Mouse (Mus musculus): Measurements from ENCODE around the gene Zdhhc9. TPM values are rescaled to one million over a fixed set of nuclear protein-coding genes. Genes with fewer than 3 reads are reported as not detected.

Gene Zdhhc9
- polyA plus RNA-seq, 1 experiment from 2014 or later: 2.9 TPM

- Histone ChIP-seq H3K9me3 (no peaks in the 10 kb centered on the region), H3K27me3 (ENCODE audit: insufficient read depth, poor library complexity, severe bottlenecking) (peaks cover 20% of the 10 kb centered on the region), H3K27ac (no peak overlapping the region), H3K36me3 (no peaks in the 10 kb centered on the region), H3K4me1 (peaks cover 5% of the 10 kb centered on the region; the same call in 1 of the 2 replicates), H3K4me3 (no peak overlapping the region)
- DNase-seq (ENCODE audit: low spot score): peak; percentile 31
- WGBS: 42% methylated on average over 7 of the region's 7 CpGs
These were observed 70.0 kb downstream of the Zdhhc9 start for GRCm38 (mm10) chrX:48138539-48139275.

GRCm38 (mm10) chrX:48138011-48138410, 70.7 kb downstream of the Zdhhc9 start:
- no peak overlapping the region for H3K27ac ChIP-seq
- 57% methylated on average over 6 of the region's 6 CpGs for WGBS
- peaks cover 5% of the 10 kb centered on the region; the same call in 1 of the 2 replicates for H3K4me1 ChIP-seq

DNA sequence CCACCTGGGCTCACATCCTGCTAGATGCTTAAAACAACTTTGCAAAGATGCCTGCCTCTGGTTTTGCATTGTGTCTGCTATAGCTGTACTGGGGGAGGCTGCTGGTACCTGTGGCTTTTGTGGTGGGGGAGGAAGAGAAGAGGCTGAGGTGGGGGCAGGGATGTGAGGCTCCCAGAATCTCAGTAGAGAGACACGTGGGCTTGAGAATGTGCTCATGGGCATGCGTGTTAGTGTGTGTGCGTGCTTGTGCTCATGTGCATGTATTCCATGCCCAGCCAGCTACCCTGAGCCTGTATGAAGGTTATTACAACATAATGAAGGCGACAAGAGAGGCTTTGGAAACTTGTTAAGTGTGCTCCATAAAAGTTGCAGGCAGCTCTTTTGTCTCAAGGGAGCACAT, 71.7 kb downstream of the Zdhhc9 start:
- DNase-seq (ENCODE audit: low spot score): no peak
- no peaks in the 10 kb centered on the region for H3K36me3 ChIP-seq
- peaks cover 20% of the 10 kb centered on the region for H3K27me3 ChIP-seq (ENCODE audit: insufficient read depth, poor library complexity, severe bottlenecking)
- peaks cover 5% of the 10 kb centered on the region; the same call in 1 of the 2 replicates for H3K4me1 ChIP-seq
- 81% methylated on average over 4 of the region's 4 CpGs for WGBS
- no peak overlapping the region for H3K4me3 ChIP-seq
- H3K9me3 ChIP-seq: no peaks in the 10 kb centered on the region
- no peak overlapping the region for H3K27ac ChIP-seq

More at GRCm38 (mm10) chrX:48138011-48138410, 70.7 kb downstream of the Zdhhc9 start:
- no peak overlapping the region for H3K4me3 ChIP-seq
- no peaks in the 10 kb centered on the region for H3K9me3 ChIP-seq
- H3K36me3 ChIP-seq: no peaks in the 10 kb centered on the region
- H3K27me3 ChIP-seq (ENCODE audit: insufficient read depth, poor library complexity, severe bottlenecking): peaks cover 20% of the 10 kb centered on the region
- no peak for DNase-seq (ENCODE audit: low spot score)

DNA sequence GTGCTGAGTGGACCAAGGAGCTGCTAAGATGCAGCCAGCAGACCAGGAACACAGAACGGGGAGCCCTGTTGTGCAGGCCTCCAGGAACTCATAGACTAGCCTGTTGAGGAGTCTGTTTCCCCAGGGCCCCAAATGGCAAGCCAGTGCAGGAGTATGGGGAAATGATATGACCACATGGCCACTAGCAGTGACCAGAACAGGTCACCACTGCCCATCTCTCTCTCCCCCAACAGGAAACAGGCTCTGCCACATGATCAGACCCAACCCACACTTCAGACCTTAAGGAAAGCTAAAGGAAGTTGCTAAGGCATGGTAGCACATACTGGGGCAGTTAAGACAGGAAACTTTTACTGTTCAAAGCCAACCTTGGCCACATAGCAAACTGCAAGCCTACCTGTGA, 79.5 kb downstream of the Zdhhc9 start:
- H3K27me3 ChIP-seq (ENCODE audit: insufficient read depth, poor library complexity, severe bottlenecking): peaks cover 7% of the 10 kb centered on the region; the same call in 1 of the 2 replicates
- H3K27ac ChIP-seq: no peak overlapping the region
- WGBS: 53% methylated on average over 1 of the region's 1 CpGs
- H3K36me3 ChIP-seq: no peaks in the 10 kb centered on the region
- H3K4me3 ChIP-seq: no peak overlapping the region
- no peaks in the 10 kb centered on the region for H3K9me3 ChIP-seq
- no peaks in the 10 kb centered on the region for H3K4me1 ChIP-seq
- no peak for DNase-seq (ENCODE audit: low spot score)

DNA sequence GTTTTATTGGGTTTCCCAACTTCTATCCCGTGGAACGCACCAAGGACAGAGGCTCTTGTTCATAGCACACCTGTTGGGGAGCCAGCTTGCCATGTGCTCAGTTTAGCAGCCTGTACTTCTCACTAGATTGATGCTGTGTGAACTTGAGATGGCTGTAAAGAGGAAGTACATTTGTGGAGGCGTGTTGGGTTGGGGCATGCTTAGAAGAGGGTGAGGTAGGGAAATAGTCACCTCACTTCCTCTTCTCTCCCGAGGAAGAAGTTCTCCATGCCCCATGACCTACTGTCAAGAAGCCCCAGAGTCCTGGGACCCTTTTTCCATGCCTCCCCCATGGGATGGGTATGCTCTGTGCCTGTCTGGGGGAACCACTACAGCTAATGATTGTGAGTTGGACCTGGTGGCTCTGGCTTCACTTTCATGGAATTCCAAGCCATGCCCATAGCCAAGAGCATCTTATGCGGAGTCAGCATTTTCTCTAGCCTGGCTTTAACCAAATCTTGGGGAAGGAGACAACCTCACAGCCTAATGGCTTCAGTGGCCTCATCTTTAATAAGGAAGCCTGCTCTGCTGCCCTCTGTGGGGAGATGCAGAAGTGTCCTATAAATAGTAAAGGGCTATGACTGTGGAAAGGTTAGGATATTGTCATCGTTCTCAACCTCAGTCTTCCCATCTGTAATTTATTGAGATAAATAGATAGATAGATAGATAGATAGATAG, 81.0 kb downstream of the Zdhhc9 start:
- Histone ChIP-seq H3K27ac (no peak overlapping the region), H3K9me3 (no peaks in the 10 kb centered on the region), H3K4me1 (no peaks in the 10 kb centered on the region), H3K27me3 (ENCODE audit: insufficient read depth, poor library complexity, severe bottlenecking) (peaks cover 18% of the 10 kb centered on the region; the same call in 1 of the 2 replicates), H3K4me3 (no peak overlapping the region), H3K36me3 (no peaks in the 10 kb centered on the region)
- WGBS: 77% methylated on average over 6 of the region's 6 CpGs
- DNase-seq (ENCODE audit: low spot score): no peak

DNA sequence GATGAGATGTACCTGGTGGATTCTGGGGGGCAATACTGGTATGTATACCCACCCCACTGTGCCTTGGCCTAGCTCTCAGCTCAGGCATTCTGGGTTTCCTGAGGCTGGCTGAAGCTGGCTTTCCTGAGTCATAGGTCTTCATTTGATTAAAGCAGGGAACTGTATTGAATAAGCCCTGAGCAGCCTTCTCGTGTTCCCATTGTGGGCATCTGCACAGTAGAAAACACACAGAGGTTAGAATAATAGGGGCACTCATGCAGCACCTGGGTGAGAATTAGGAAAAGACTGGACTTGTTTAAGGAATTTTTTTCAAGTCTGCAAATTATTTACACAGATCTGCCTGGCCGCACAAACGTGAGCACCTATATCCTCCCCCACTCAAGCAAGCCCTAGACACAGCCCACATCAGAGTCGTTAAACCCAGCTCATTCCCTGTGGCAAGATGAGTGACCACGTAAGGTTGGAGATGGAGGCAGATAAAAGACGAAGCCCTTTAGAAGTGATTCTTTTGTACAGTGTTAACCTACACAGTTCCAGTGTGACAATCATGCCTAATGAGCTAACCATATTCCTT, 81.7 kb downstream of the Zdhhc9 start:
- WGBS: 81% methylated on average over 6 of the region's 6 CpGs
- H3K36me3 ChIP-seq: no peaks in the 10 kb centered on the region

GRCm38 (mm10) chrX:48124132-48125071, 84.3 kb downstream of the Zdhhc9 start:
- Histone ChIP-seq H3K27me3 (ENCODE audit: insufficient read depth, poor library complexity, severe bottlenecking) (peaks cover 21% of the 10 kb centered on the region; the same call in 1 of the 2 replicates), H3K4me1 (no peaks in the 10 kb centered on the region), H3K9me3 (no peaks in the 10 kb centered on the region), H3K36me3 (no peaks in the 10 kb centered on the region), H3K27ac (no peak overlapping the region), H3K4me3 (peak overlapping the region; percentile 29; the same call in 1 of the 2 replicates)
- DNase-seq (ENCODE audit: low spot score): peak; percentile 79
- WGBS: 27% methylated on average over 17 of the region's 17 CpGs

More for the DNA sequence above, 81.7 kb downstream of the Zdhhc9 start:
- Histone ChIP-seq H3K27ac (no peak overlapping the region), H3K4me3 (no peak overlapping the region), H3K27me3 (ENCODE audit: insufficient read depth, poor library complexity, severe bottlenecking) (peaks cover 21% of the 10 kb centered on the region; the same call in 1 of the 2 replicates), H3K4me1 (no peaks in the 10 kb centered on the region), H3K9me3 (no peaks in the 10 kb centered on the region)
- DNase-seq (ENCODE audit: low spot score): no peak

Other genes starting within 250 kb of the Zdhhc9 start
- gene Apln, start 174.0 kb downstream of the Zdhhc9 start, polyA plus RNA-seq (2016; fragmentation: Nextera tagmentation; extraction: Ambion mirVana): 0.71 and 1.4 TPM in 2 replicates
- gene Xpnpep2, start 100.2 kb downstream of the Zdhhc9 start, polyA plus RNA-seq (2016; fragmentation: Nextera tagmentation; extraction: Ambion mirVana): 0.34 and 1.1 TPM in 2 replicates
- gene Sash3, start 62.4 kb downstream of the Zdhhc9 start, polyA plus RNA-seq (2016; fragmentation: Nextera tagmentation; extraction: Ambion mirVana): 0.71 and 1.8 TPM in 2 replicates
- gene Utp14a, start 48.0 kb upstream of the Zdhhc9 start, polyA plus RNA-seq (2016; fragmentation: Nextera tagmentation; extraction: Ambion mirVana): 11.5 and 16.5 TPM in 2 replicates
- gene Bcorl1, start 132.5 kb upstream of the Zdhhc9 start, polyA plus RNA-seq (2016; fragmentation: Nextera tagmentation; extraction: Ambion mirVana): 4.9 and 6.7 TPM in 2 replicates